Mouse (Mus musculus): Measurements from ENCODE around the gene Gstt3.
"Not testable (repeated sequence)": the region's sequence is repeated elsewhere in the genome, so short reads cannot be mapped to it uniquely, and the experiment has no call there.

The Gstt3 gene

GRCm38 (mm10) chr10:75779206-75780174 is 1.7 kb downstream of the Gstt3 start:
- no peak for DNase-seq (ENCODE audit: low read depth, low spot score)

GRCm38 (mm10) chr10:75777885-75778284 is 3.3 kb downstream of the Gstt3 start:
- no peak for DNase-seq (ENCODE audit: low read depth, low spot score)

- no peak for DNase-seq (ENCODE audit: low read depth, low spot score)
Observed at GRCm38 (mm10) chr10:75776562-75776961, 4.7 kb downstream of the Gstt3 start.

GRCm38 (mm10) chr10:75774587-75774986 is 6.6 kb downstream of the Gstt3 start:
- DNase-seq (ENCODE audit: low read depth, low spot score), result no peak

- no peak for DNase-seq (ENCODE audit: low read depth, low spot score)
Observed at GRCm38 (mm10) chr10:75774102-75774501, 7.1 kb downstream of the Gstt3 start.

GRCm38 (mm10) chr10:75772795-75773664 is 8.2 kb downstream of the Gstt3 start, which contains the start of gene Ddt:
Gene Ddt (minus strand): TSS chr10:75773414.
- DNase-seq (ENCODE audit: low read depth, low spot score), result peak; percentile 79

GRCm38 (mm10) chr10:75767756-75768155 is 13.5 kb downstream of the Gstt3 start:
- DNase-seq (ENCODE audit: low read depth, low spot score), result not testable (repeated sequence)

- DNase-seq (ENCODE audit: low read depth, low spot score), result no peak
Observed at GRCm38 (mm10) chr10:75766856-75767255, 14.4 kb downstream of the Gstt3 start.

GRCm38 (mm10) chr10:75764519-75765473 is 16.4 kb downstream of the Gstt3 start:
- peak; percentile 93 for DNase-seq (ENCODE audit: low read depth, low spot score)

GRCm38 (mm10) chr10:75763682-75764518 is 17.3 kb downstream of the Gstt3 start, which contains the start of gene Cabin1:
Gene Cabin1 (minus strand): TSS chr10:75764341.
- DNase-seq (ENCODE audit: low read depth, low spot score), result peak; percentile 97

GRCm38 (mm10) chr10:75762413-75762812 is 18.8 kb downstream of the Gstt3 start:
- DNase-seq (ENCODE audit: low read depth, low spot score), result peak; percentile 25

GRCm38 (mm10) chr10:75760311-75760710 is 20.9 kb downstream of the Gstt3 start:
- no peak for DNase-seq (ENCODE audit: low read depth, low spot score)

GRCm38 (mm10) chr10:75756719-75757118 is 24.5 kb downstream of the Gstt3 start:
- no peak for DNase-seq (ENCODE audit: low read depth, low spot score)

- peak; percentile 69 for DNase-seq (ENCODE audit: low read depth, low spot score)
Observed at GRCm38 (mm10) chr10:75744017-75744416, 37.2 kb downstream of the Gstt3 start.

GRCm38 (mm10) chr10:75743369-75743768 is 37.8 kb downstream of the Gstt3 start:
- DNase-seq (ENCODE audit: low read depth, low spot score), result no peak

GRCm38 (mm10) chr10:75740866-75741265 is 40.3 kb downstream of the Gstt3 start:
- no peak for DNase-seq (ENCODE audit: low read depth, low spot score)

- DNase-seq (ENCODE audit: low read depth, low spot score), result no peak
Observed at GRCm38 (mm10) chr10:75725449-75725848, 55.8 kb downstream of the Gstt3 start.

Data from c-Kit-negative CD71-positive TER-119-positive erythroid progenitor cells, embryonic 14.5 days (primary cell).